ENCODE assay signal across 14 mouse cellular contexts in the genomic region with DNA sequence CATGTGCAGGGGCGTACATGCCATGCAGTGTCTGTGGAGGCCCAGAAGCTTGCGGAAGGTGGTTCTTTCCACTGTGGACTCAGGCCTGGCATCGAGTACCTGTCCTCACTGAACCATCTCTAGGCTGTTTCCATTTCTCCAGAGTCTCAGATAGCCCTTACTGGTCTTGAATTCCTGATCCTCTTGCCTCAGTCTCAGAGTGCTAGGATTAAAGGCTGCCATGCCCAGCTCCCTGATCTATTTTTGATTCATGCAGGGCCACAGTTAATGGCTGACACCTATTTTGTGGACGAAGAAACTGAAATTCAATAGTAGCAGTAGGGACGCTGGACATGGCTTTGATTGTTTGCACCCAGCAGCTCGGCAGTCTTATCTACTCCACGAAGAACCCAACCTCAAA.
A peak's percentile ranks its signal among the peaks of the same experiment; 100 is the strongest.
DNase-seq lines count a peak whose midpoint lies in the region; ATAC-seq lines count a peak whose summit lies in the region.
"Had no signal": no experiment of that assay in that cellular context is flagged by ENCODE, and none has a peak within 500 bp of the region (broad histone marks: within the 10 kb centered on the region; RNA-seq: fewer than 3 reads in every experiment).

No protein-coding gene starts in this region.

- 0 out of 2 replicates have a peak overlapping the region, but pooled peaks have one; percentile 20 for H3K27ac ChIP-seq in neural tube, embryonic 12.5 days
- H3K27ac ChIP-seq in limb, embryonic 10.5 days: peak overlapping the region; percentile 7; the same call in 1 of the 2 replicates
- H3K27ac ChIP-seq in neural tube, embryonic 15.5 days (replicated peaks): peak overlapping the region; percentile 99
- H3K27ac ChIP-seq: liver, embryonic 13.5 days had no signal

- H3K9ac ChIP-seq in neural tube, embryonic 12.5 days: 0 out of 2 replicates have a peak overlapping the region, but pooled peaks have one; percentile 22
- 0 out of 2 replicates have a peak overlapping the region, but pooled peaks have one; percentile 7 for H3K9ac ChIP-seq in neural tube, embryonic 15.5 days (replicated peaks)
- H3K9ac ChIP-seq: liver, embryonic 13.5 days had no signal

- H3K36me3 ChIP-seq in neural tube, embryonic 12.5 days: peaks cover 6% of the 10 kb centered on the region
- H3K36me3 ChIP-seq in limb, embryonic 10.5 days: peaks cover 14% of the 10 kb centered on the region
- no peaks in the 10 kb centered on the region for H3K36me3 ChIP-seq in neural tube, embryonic 15.5 days
- H3K36me3 ChIP-seq: liver, embryonic 13.5 days had no signal

- H3K9me3 ChIP-seq in neural tube, embryonic 12.5 days: no peaks in the 10 kb centered on the region
- H3K9me3 ChIP-seq in limb, embryonic 10.5 days (replicated peaks): no peaks in the 10 kb centered on the region
- H3K9me3 ChIP-seq in neural tube, embryonic 15.5 days (replicated peaks): no peaks in the 10 kb centered on the region
- H3K9me3 ChIP-seq: liver, embryonic 13.5 days had no signal

- peak; percentile 21 for DNase-seq in cerebellum, adult 11-12 months
- DNase-seq in cerebellum, postnatal 4 days (ENCODE audit: low spot score in 2 of 2): no peak
- no peak for DNase-seq in neural tube, embryonic 10.5 days (ENCODE audit: extremely low spot score, low spot score)
- DNase-seq in limb, embryonic 10.5 days (ENCODE audit: low spot score): no peak
- DNase-seq in kidney, postnatal 10 days: no peak
- DNase-seq in left cerebral cortex, adult 11 months (ENCODE audit: low spot score): no peak
- DNase-seq: cerebellum, adult 8-10 months; heart, postnatal 10 days; kidney, adult 11 months; liver, embryonic 13.5 days; lung, postnatal 10 days had no signal

- no peaks in the 10 kb centered on the region for H3K27me3 ChIP-seq in neural tube, embryonic 12.5 days (replicated peaks)
- no peaks in the 10 kb centered on the region for H3K27me3 ChIP-seq in limb, embryonic 10.5 days (ENCODE audit: low read depth, poor library complexity, severe bottlenecking)
- H3K27me3 ChIP-seq in neural tube, embryonic 15.5 days (replicated peaks): no peaks in the 10 kb centered on the region
- H3K27me3 ChIP-seq: CH12.LX; liver, embryonic 13.5 days had no signal

- H3K4me3 ChIP-seq in neural tube, embryonic 12.5 days: no peak overlapping the region
- no peak overlapping the region for H3K4me3 ChIP-seq in limb, embryonic 10.5 days
- H3K4me3 ChIP-seq in neural tube, embryonic 15.5 days (replicated peaks): no peak overlapping the region
- H3K4me3 ChIP-seq: liver, embryonic 13.5 days had no signal

- WGBS in neural tube, embryonic 12.5 days: 89% methylated on average over 7 of the region's 7 CpGs
- 94% methylated on average over 7 of the region's 7 CpGs for WGBS in limb, embryonic 10.5 days
- 87% methylated on average over 7 of the region's 7 CpGs for WGBS in neural tube, embryonic 15.5 days

- no peak for ATAC-seq in neural tube, embryonic 12.5 days (ENCODE audit: low FRiP score, low read depth)
- ATAC-seq in neural tube, embryonic 15.5 days (ENCODE audit: low FRiP score): no peak

- H3K4me2 ChIP-seq in neural tube, embryonic 12.5 days (replicated peaks): peak overlapping the region; percentile 71; the same call in 1 of the 2 replicates
- H3K4me2 ChIP-seq in neural tube, embryonic 15.5 days: peak overlapping the region; percentile 72
- H3K4me2 ChIP-seq: liver, embryonic 13.5 days had no signal

- H3K4me1 ChIP-seq in neural tube, embryonic 12.5 days: peaks cover 32% of the 10 kb centered on the region
- H3K4me1 ChIP-seq in limb, embryonic 10.5 days: peaks cover 49% of the 10 kb centered on the region
- peaks cover 45% of the 10 kb centered on the region for H3K4me1 ChIP-seq in neural tube, embryonic 15.5 days

Comparison
In these comparisons a context has a peak if more than half of its experiments do, and no peak if none do; other contexts are left out.
1. H3K27ac ChIP-seq: peak in every context shown above with its lines; median percentile 99 in neural tube, embryonic 15.5 days; 20 in neural tube, embryonic 12.5 days; 7 in limb, embryonic 10.5 days.